Mouse (Mus musculus) embryonic facial prominence, embryonic 11.5 days (tissue): ENCODE measurements around the gene Pdzk1ip1. TPM values are rescaled to one million over a fixed set of nuclear protein-coding genes. Genes with fewer than 3 reads are reported as not detected.
A peak's percentile ranks its signal among the peaks of the same experiment; 100 is the strongest.

Source experiments
- ATAC-seq: fragments of 200-750 bp; cut with Nextera tagmentation; replicated peaks from 2 replicates; pipeline ENCODE4 v1.8.0; 2017; ENCODE audit warnings: low read depth; ENCODE audit not compliant: insufficient number of reproducible peaks, low FRiP score, low TSS enrichment
- DNase-seq: peaks from one replicate; pipeline ENCODE4 v3.0.0-alpha.2; 2015; ENCODE audit warnings: low spot score
- H3K27ac ChIP-seq: fragments of 300-500 bp; sonication (generic); replicated peaks from 2 replicates; pipeline ENCODE4 v1.5.1; 2014; ENCODE audit warnings: mild to moderate bottlenecking, low read depth, low read length, control low read depth
- H3K27me3 ChIP-seq: fragments of 300-500 bp; sonication (generic); 2 replicates; pipeline ENCODE4 v1.6.1; 2014; ENCODE audit warnings: mild to moderate bottlenecking, low read length, moderate library complexity, mixed read lengths; ENCODE audit not compliant: control insufficient read depth, insufficient read depth
- H3K36me3 ChIP-seq: fragments of 300-500 bp; sonication (generic); replicated peaks from 2 replicates; pipeline ENCODE4 v1.6.1; 2014; ENCODE audit warnings: low read depth, mild to moderate bottlenecking, low read length, moderate library complexity, mixed read lengths; ENCODE audit not compliant: control insufficient read depth, insufficient read depth
- H3K4me1 ChIP-seq: fragments of 300-500 bp; sonication (generic); 2 replicates; pipeline ENCODE4 v1.6.1; 2014; ENCODE audit warnings: low read length, mixed read lengths; ENCODE audit not compliant: control insufficient read depth, insufficient read depth
- H3K4me2 ChIP-seq: fragments of 300-500 bp; sonication (generic); 2 replicates; pipeline ENCODE4 v1.6.1; 2014; ENCODE audit warnings: low read depth, mild to moderate bottlenecking, control low read depth, low read length, moderate library complexity
- H3K4me3 ChIP-seq: fragments of 300-500 bp; sonication (generic); 2 replicates; pipeline ENCODE4 v1.5.1; 2014; ENCODE audit warnings: low read depth, low read length, control low read depth
- H3K9ac ChIP-seq: fragments of 300-500 bp; sonication (generic); replicated peaks from 2 replicates; pipeline ENCODE4 v1.6.1; 2014; ENCODE audit warnings: mild to moderate bottlenecking, control low read depth, low read length
- H3K9me3 ChIP-seq: fragments of 300-500 bp; sonication (generic); replicated peaks from 2 replicates; pipeline ENCODE4 v1.6.1; 2016; ENCODE audit warnings: mild to moderate bottlenecking, low read length, inconsistent platforms, mixed read lengths; ENCODE audit not compliant: control insufficient read depth
- WGBS: fragments of 180-500 bp; shearing (Covaris S2); extraction: QIAGEN DNeasy Blood & Tissue Kit; methylation state at CpG from one replicate; pipeline ENCODE4 v1.1.7; 2014; 5-methylcytosine and 5-hydroxymethylcytosine counted together
- polyA plus RNA-seq: library from polyadenylated mRNA; unstranded; fragments of >200 nt; fragmentation: Nextera tagmentation; extraction: Ambion mirVana; gene quantifications from 2 replicates; pipeline ENCODE4 v1.2.1, GENCODE M21; 2014

Gene Pdzk1ip1
- polyA plus RNA-seq, 1 experiment from 2014 or later = 11.3 TPM

- no peak for DNase-seq
- Histone ChIP-seq H3K9me3 (no peaks in the 10 kb centered on the region), H3K27ac (no peak overlapping the region), H3K36me3 (no peaks in the 10 kb centered on the region), H3K9ac (no peak overlapping the region), H3K27me3 (peaks cover 77% of the 10 kb centered on the region), H3K4me1 (peaks cover 3% of the 10 kb centered on the region), H3K4me3 (peak overlapping the region; percentile 45), H3K4me2 (peak overlapping the region; percentile 96)
- WGBS = 0% methylated on average over 9 of the region's 9 CpGs
- no peak for ATAC-seq
Observed at GRCm38 (mm10) chr4:115062540-115062874, 26.0 kb upstream of the Pdzk1ip1 start.

- Histone ChIP-seq H3K27ac (no peak overlapping the region), H3K4me2 (peak overlapping the region; percentile 96), H3K9ac (peak overlapping the region; percentile 34; the same call in 1 of the 2 replicates), H3K4me3 (peak overlapping the region; percentile 45), H3K4me1 (peaks cover 3% of the 10 kb centered on the region), H3K27me3 (peaks cover 72% of the 10 kb centered on the region), H3K9me3 (no peaks in the 10 kb centered on the region), H3K36me3 (no peaks in the 10 kb centered on the region)
- peak; percentile 61 for DNase-seq
- ATAC-seq = peak; percentile 79
- under 1% methylated on average over 50 of the region's 58 CpGs for WGBS
Observed at GRCm38 (mm10) chr4:115062875-115063517, 25.5 kb upstream of the Pdzk1ip1 start.

DNA sequence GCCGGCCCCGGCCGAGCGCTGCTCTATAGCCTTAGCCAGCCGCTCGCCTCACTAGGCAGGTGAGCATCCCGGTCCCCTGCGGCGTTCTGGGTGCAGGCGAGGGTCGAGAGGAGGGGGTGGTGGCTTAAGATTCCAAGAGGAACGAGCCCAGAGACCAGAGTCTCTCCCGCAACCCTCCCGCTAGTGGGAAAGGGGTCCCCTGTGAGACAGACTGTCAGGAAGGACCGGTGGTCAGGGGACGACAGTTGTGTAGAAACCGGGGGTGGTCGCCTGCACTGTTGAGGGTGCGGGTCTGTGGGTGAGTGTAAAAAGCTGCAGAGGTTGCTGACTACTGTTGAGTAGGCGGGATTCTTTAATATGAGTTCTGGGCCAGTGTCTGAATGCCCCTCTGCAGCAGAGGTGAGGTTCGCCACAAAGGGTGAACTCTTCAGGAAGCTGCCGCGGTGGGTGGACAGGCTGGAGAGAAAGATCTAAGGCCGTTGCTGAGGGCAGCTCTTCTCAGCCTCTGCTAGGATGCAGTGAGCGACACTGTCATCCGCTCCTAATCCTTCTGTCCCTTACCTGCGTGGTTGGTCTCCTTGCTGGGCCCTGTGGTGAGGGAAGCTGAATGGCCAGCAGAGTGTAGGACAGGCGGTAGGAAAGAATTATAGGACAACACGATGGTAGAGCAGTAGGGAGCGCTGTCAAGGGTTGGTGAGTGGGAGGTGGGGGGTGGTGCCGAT is 24.8 kb upstream of the Pdzk1ip1 start:
- DNase-seq = no peak
- H3K9ac ChIP-seq = peak overlapping the region; percentile 34; the same call in 1 of the 2 replicates
- peaks cover 71% of the 10 kb centered on the region for H3K27me3 ChIP-seq
- no peaks in the 10 kb centered on the region for H3K9me3 ChIP-seq
- no peak overlapping the region for H3K27ac ChIP-seq
- peak overlapping the region; percentile 45 for H3K4me3 ChIP-seq
- WGBS = under 1% methylated on average over 31 of the region's 31 CpGs
- H3K36me3 ChIP-seq = no peaks in the 10 kb centered on the region
- peaks cover 3% of the 10 kb centered on the region for H3K4me1 ChIP-seq
- ATAC-seq = no peak; the same call in 1 of the 2 replicates
- peak overlapping the region; percentile 96 for H3K4me2 ChIP-seq

- H3K4me2 ChIP-seq = no peak overlapping the region
- no peaks in the 10 kb centered on the region for H3K9me3 ChIP-seq
- no peaks in the 10 kb centered on the region for H3K4me1 ChIP-seq
- ATAC-seq (no peak; the same call in 1 of the 2 replicates), DNase-seq (no peak)
- 38% methylated on average over 1 of the region's 1 CpGs for WGBS
- H3K27me3 ChIP-seq = peaks cover 2% of the 10 kb centered on the region; the same call in 1 of the 2 replicates
- no peak overlapping the region for H3K4me3 ChIP-seq
- no peaks in the 10 kb centered on the region for H3K36me3 ChIP-seq
- H3K9ac ChIP-seq = no peak overlapping the region
- H3K27ac ChIP-seq = no peak overlapping the region
Observed at GRCm38 (mm10) chr4:115071668-115072067, 16.8 kb upstream of the Pdzk1ip1 start.

DNA sequence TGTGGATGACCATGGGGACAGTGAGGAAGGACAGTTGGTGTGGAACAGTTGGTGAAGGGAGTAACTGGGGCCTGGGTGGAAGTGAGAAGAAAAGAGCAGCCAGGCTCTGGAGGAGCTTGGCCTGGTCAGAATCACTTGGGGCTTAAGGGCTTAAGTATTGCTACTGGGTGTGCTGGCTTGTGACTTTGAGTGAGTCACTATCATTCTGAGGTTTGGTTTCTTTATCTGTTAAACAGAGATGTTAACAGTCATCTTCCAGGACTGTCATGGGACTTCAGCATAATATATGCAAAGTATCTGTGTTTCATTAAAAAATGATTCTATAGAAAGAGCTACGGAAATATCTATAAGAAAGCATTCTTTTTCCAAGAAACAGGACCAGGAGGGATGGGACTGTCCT is 13.7 kb upstream of the Pdzk1ip1 start:
- no peaks in the 10 kb centered on the region for H3K4me1 ChIP-seq
- no peaks in the 10 kb centered on the region for H3K9me3 ChIP-seq
- ATAC-seq (no peak), DNase-seq (no peak)
- H3K27ac ChIP-seq = no peak overlapping the region
- no peak overlapping the region for H3K9ac ChIP-seq
- H3K4me3 ChIP-seq = no peak overlapping the region
- H3K4me2 ChIP-seq = no peak overlapping the region
- WGBS = 81% methylated on average over 1 of the region's 1 CpGs
- no peaks in the 10 kb centered on the region for H3K27me3 ChIP-seq
- no peaks in the 10 kb centered on the region for H3K36me3 ChIP-seq

- Histone ChIP-seq H3K4me2 (no peak overlapping the region), H3K9me3 (no peaks in the 10 kb centered on the region), H3K36me3 (no peaks in the 10 kb centered on the region), H3K27me3 (no peaks in the 10 kb centered on the region), H3K4me1 (no peaks in the 10 kb centered on the region), H3K4me3 (no peak overlapping the region), H3K9ac (no peak overlapping the region), H3K27ac (no peak overlapping the region)
- no peak for DNase-seq
- 41% methylated on average over 3 of the region's 3 CpGs for WGBS
- ATAC-seq = no peak
Observed at GRCm38 (mm10) chr4:115075204-115075915, 13.1 kb upstream of the Pdzk1ip1 start.

GRCm38 (mm10) chr4:115078892-115079820 is 9.4 kb upstream of the Pdzk1ip1 start:
- H3K4me2 ChIP-seq = no peak overlapping the region
- 19% methylated on average over 10 of the region's 10 CpGs for WGBS
- H3K9ac ChIP-seq = no peak overlapping the region
- no peaks in the 10 kb centered on the region for H3K27me3 ChIP-seq
- H3K4me1 ChIP-seq = no peaks in the 10 kb centered on the region
- no peaks in the 10 kb centered on the region for H3K9me3 ChIP-seq
- ATAC-seq (peak; percentile 70; the same call in 1 of the 2 replicates), DNase-seq (no peak)
- H3K4me3 ChIP-seq = no peak overlapping the region
- no peak overlapping the region for H3K27ac ChIP-seq
- no peaks in the 10 kb centered on the region for H3K36me3 ChIP-seq
